Mouse (Mus musculus) ES-Bruce4 (cell line): ENCODE measurements around the gene Mllt1.

Experiments
- CTCF ChIP-seq: IDR thresholded peaks from one replicate; pipeline ENCODE4 v1.8.1; 2011; ENCODE audit warnings: low read depth, low read length
- EP300 ChIP-seq: IDR thresholded peaks from 2 replicates; pipeline ENCODE4 v1.6.1; 2011; ENCODE audit warnings: low read depth, low read length; ENCODE audit not compliant: insufficient read depth
- POLR2A ChIP-seq: IDR thresholded peaks from one replicate; pipeline ENCODE4 v1.8.1; 2011; ENCODE audit warnings: low read length; ENCODE audit not compliant: insufficient read depth

- TF ChIP-seq CTCF (no peak), POLR2A (no peak), EP300 (no peak)
These were observed 50.9 kb downstream of the Mllt1 start for GRCm38 (mm10) chr17:56884331-56884730.
